In the genomic region with DNA sequence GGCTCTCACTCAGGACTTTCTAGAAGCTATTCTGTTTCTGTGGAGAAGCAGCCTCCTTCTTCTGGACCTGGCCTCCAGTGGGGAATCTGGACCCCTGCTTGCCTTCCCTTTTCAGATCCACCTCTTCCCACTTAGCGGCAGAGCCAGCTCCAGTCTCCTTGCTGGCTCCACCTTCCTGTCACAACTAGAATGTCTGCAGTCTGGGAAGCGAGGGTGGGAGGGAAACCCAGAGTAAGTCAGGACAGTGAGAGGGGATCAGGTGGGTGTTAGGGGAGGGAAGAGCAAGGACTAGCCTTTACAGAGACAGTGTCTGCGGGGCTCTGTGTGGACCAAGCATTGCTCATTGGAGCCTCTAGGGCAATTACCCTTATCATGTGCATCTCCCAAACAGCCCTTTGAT, we compare ENCODE assay signal across 10 mouse cellular contexts. TPM values are rescaled to one million over a fixed set of nuclear protein-coding genes. Genes with fewer than 3 reads are reported as not detected.
DNase-seq lines count a peak whose midpoint lies in the region; ATAC-seq and TF ChIP-seq lines count a peak whose summit lies in the region.
"Had no signal": no experiment of that assay in that cellular context is flagged by ENCODE, and none has a peak within 500 bp of the region (broad histone marks: within the 10 kb centered on the region; RNA-seq: fewer than 3 reads in every experiment).

No protein-coding gene starts in this region.

- peaks cover 11% of the 10 kb centered on the region; the same call in 1 of the 2 replicates for H3K4me1 ChIP-seq in forebrain, postnatal 0 days (ENCODE audit: insufficient read depth)
- H3K4me1 ChIP-seq in midbrain, embryonic 15.5 days: peaks cover 44% of the 10 kb centered on the region

- no peaks in the 10 kb centered on the region for H3K27me3 ChIP-seq in forebrain, postnatal 0 days (ENCODE audit: insufficient read depth, low read length)
- H3K27me3 ChIP-seq in midbrain, embryonic 15.5 days (replicated peaks): no peaks in the 10 kb centered on the region

- peak overlapping the region; percentile 57 for H3K27ac ChIP-seq in forebrain, postnatal 0 days (ENCODE audit: low read depth, low read length)
- H3K27ac ChIP-seq in midbrain, embryonic 15.5 days: no peak overlapping the region
- H3K27ac ChIP-seq: liver, embryonic 14.5 days had no signal

- DNase-seq in heart, adult 11 months: peak; percentile 90
- no peak for DNase-seq in heart, postnatal 14 days
- peak; percentile 72 for DNase-seq in brain, adult 2 months (ENCODE audit: low read depth, low spot score)
- DNase-seq in forebrain, postnatal 0 days: peak; percentile 66
- no peak for DNase-seq in urinary bladder, adult 18-20 months (ENCODE audit: low spot score in 2 of 2)
- DNase-seq in ovary, adult 18-20 months (ENCODE audit: low spot score): no peak
- no peak for DNase-seq in spleen, postnatal 10 days (ENCODE audit: low spot score in 2 of 2)
- DNase-seq: thymus, postnatal 36 days had no signal

- H3K9ac ChIP-seq in forebrain, postnatal 0 days: peak overlapping the region; percentile 46
- no peak overlapping the region for H3K9ac ChIP-seq in midbrain, embryonic 15.5 days
- H3K9ac ChIP-seq: liver, embryonic 14.5 days had no signal

- TF ChIP-seq CTCF in forebrain, postnatal 0 days (IDR thresholded peaks at IDR 0.05; ENCODE audit: low read depth): peak; percentile 67

- 10% methylated on average over 3 of the region's 3 CpGs for WGBS in forebrain, postnatal 0 days
- WGBS in midbrain, embryonic 15.5 days: 8% methylated on average over 3 of the region's 3 CpGs

- no peaks in the 10 kb centered on the region for H3K9me3 ChIP-seq in forebrain, postnatal 0 days (ENCODE audit: low read length)
- no peaks in the 10 kb centered on the region for H3K9me3 ChIP-seq in midbrain, embryonic 15.5 days

- ATAC-seq in forebrain, postnatal 0 days: no peak
- ATAC-seq in midbrain, embryonic 15.5 days (replicated peaks): no peak

- 0 out of 2 replicates have a peak, but pooled peaks cover 3% of the 10 kb centered on the region for H3K36me3 ChIP-seq in forebrain, postnatal 0 days (ENCODE audit: insufficient read depth)
- no peaks in the 10 kb centered on the region for H3K36me3 ChIP-seq in midbrain, embryonic 15.5 days (replicated peaks)

- peak overlapping the region; percentile 85 for H3K4me3 ChIP-seq in forebrain, postnatal 0 days (ENCODE audit: low read depth, low read length)
- H3K4me3 ChIP-seq in midbrain, embryonic 15.5 days: peak overlapping the region; percentile 72

- H3K4me2 ChIP-seq in forebrain, postnatal 0 days (ENCODE audit: low read depth): peak overlapping the region; percentile 77
- H3K4me2 ChIP-seq in midbrain, embryonic 15.5 days: peak overlapping the region; percentile 66

- intact Hi-C loops in heart, postnatal 14 days (cut with DNase I): no loop called here

RNA-seq across cellular contexts. Expression of gene Plxna4, which starts 4.4 kb away (rescaled TPM):
- 10 to 100 TPM; 14.5 to 16.0 TPM for total RNA-seq in heart, postnatal 14 days (2021)
- total RNA-seq in forebrain, postnatal 0 days (2014; rRNA removed): 45.5 and 51.5 TPM in 2 replicates
- polyA plus RNA-seq in forebrain, postnatal 0 days (2015; fragmentation: Nextera tagmentation; extraction: Ambion mirVana): 9.5 and 12.0 TPM in 2 replicates
- 13.8 and 14.2 TPM in 2 replicates for polyA plus RNA-seq in midbrain, embryonic 15.5 days (2015; fragmentation: Nextera tagmentation; extraction: Ambion mirVana)

Comparison
In these comparisons a context has a peak if more than half of its experiments do, and no peak if none do; other contexts are left out.
1. DNase-seq: peak in heart, adult 11 months (single experiment), brain, adult 2 months (single experiment) and forebrain, postnatal 0 days (single experiment); none in heart, postnatal 14 days (0 of 2), urinary bladder, adult 18-20 months (0 of 2), ovary, adult 18-20 months (single experiment) and spleen, postnatal 10 days (0 of 2).